ENCODE assay signal across 16 mouse cellular contexts in genomic region chr7:113153386-113153785, GRCm38 (mm10).
"Had no signal": no experiment of that assay in that cellular context is flagged by ENCODE, and none has a peak within 500 bp of the region (broad histone marks: within the 10 kb centered on the region; RNA-seq: fewer than 3 reads in every experiment).

No protein-coding gene starts in this region.

- H3K4me3 ChIP-seq: lung, embryonic 15.5 days; megakaryocyte, embryonic 14.5 days; midbrain, embryonic 13.5 days; midbrain, embryonic 15.5 days; neural tube, embryonic 12.5 days; stomach, embryonic 15.5 days had no signal

- H3K9me3 ChIP-seq: lung, embryonic 15.5 days; midbrain, embryonic 13.5 days; midbrain, embryonic 15.5 days; neural tube, embryonic 12.5 days; stomach, embryonic 15.5 days had no signal

- DNase-seq: lung, adult 2 months; lung, postnatal 14 days; lung, postnatal 36 days; right cerebral cortex, postnatal 14 days; thymus, adult 2 months; thymus, postnatal 36 days had no signal

- H3K27me3 ChIP-seq: lung, embryonic 15.5 days; midbrain, embryonic 15.5 days; neural tube, embryonic 12.5 days; stomach, embryonic 15.5 days had no signal

- ATAC-seq: lung, postnatal 0 days; midbrain, embryonic 13.5 days; midbrain, embryonic 15.5 days had no signal

- H3K4me2 ChIP-seq: lung, embryonic 15.5 days; midbrain, embryonic 11.5 days; midbrain, embryonic 13.5 days; midbrain, embryonic 15.5 days; neural tube, embryonic 12.5 days; stomach, embryonic 15.5 days had no signal

- H3K36me3 ChIP-seq: lung, embryonic 15.5 days; midbrain, embryonic 13.5 days; midbrain, embryonic 15.5 days; neural tube, embryonic 12.5 days; stomach, embryonic 15.5 days had no signal

- H3K4me1 ChIP-seq: megakaryocyte, embryonic 14.5 days; neural tube, embryonic 12.5 days had no signal

- H3K27ac ChIP-seq: macrophage; midbrain, embryonic 13.5 days; midbrain, embryonic 15.5 days; neural tube, embryonic 12.5 days; stomach, embryonic 15.5 days; stomach, postnatal 0 days had no signal

- H3K9ac ChIP-seq: lung, embryonic 15.5 days; midbrain, embryonic 13.5 days; midbrain, embryonic 15.5 days; neural tube, embryonic 12.5 days; stomach, embryonic 15.5 days had no signal
